Comparison of ENCODE assay signal across 10 mouse cellular contexts in genomic region chr6:17589953-17590627, GRCm38 (mm10). TPM values are rescaled to one million over a fixed set of nuclear protein-coding genes. Genes with fewer than 3 reads are reported as not detected.
DNase-seq lines count a peak whose midpoint lies in the region; ATAC-seq and TF ChIP-seq lines count a peak whose summit lies in the region.
"Had no signal": no experiment of that assay in that cellular context is flagged by ENCODE, and none has a peak within 500 bp of the region (broad histone marks: within the 10 kb centered on the region; RNA-seq: fewer than 3 reads in every experiment).

No protein-coding gene starts in this region.

- H3K4me1 ChIP-seq in forebrain, embryonic 12.5 days, result peaks cover 6% of the 10 kb centered on the region
- no peaks in the 10 kb centered on the region for H3K4me1 ChIP-seq in forebrain, postnatal 0 days (ENCODE audit: insufficient read depth)
- peaks cover 0 to 5% of the 10 kb centered on the region in 2 experiments; a peak in 2 of 4 replicates for H3K4me1 ChIP-seq in liver, embryonic 14.5 days (replicated peaks; ENCODE audit: control insufficient read depth in 2 of 2, insufficient read depth in 2 of 2, low read length in 1 of 2)
- peaks cover 6% of the 10 kb centered on the region; the same call in 1 of the 2 replicates for H3K4me1 ChIP-seq in liver, embryonic 12.5 days
- 0 out of 2 replicates have a peak, but pooled peaks cover 3% of the 10 kb centered on the region for H3K4me1 ChIP-seq in intestine, embryonic 15.5 days (replicated peaks)
- H3K4me1 ChIP-seq in midbrain, embryonic 16.5 days (ENCODE audit: control insufficient read depth, insufficient read depth, low read length), result peaks cover 2% of the 10 kb centered on the region; the same call in 1 of the 2 replicates

- H3K4me3 ChIP-seq in forebrain, embryonic 12.5 days (replicated peaks), result no peak overlapping the region
- no peak overlapping the region for H3K4me3 ChIP-seq in forebrain, postnatal 0 days (ENCODE audit: low read depth, low read length)
- H3K4me3 ChIP-seq in liver, embryonic 14.5 days (ENCODE audit: insufficient read depth in 1 of 2, low read depth in 2 of 2, low read length in 2 of 2), result no peak overlapping the region
- H3K4me3 ChIP-seq in liver, embryonic 12.5 days, result no peak overlapping the region
- no peak overlapping the region for H3K4me3 ChIP-seq in intestine, embryonic 15.5 days (replicated peaks)
- H3K4me3 ChIP-seq in midbrain, embryonic 16.5 days (ENCODE audit: low read depth, low read length), result no peak overlapping the region
- H3K4me3 ChIP-seq: heart, embryonic 13.5 days had no signal

- DNase-seq in forebrain, postnatal 0 days, result no peak
- DNase-seq in liver, embryonic 14.5 days (ENCODE audit: low read depth in 3 of 3, low spot score in 3 of 3), result no peak
- DNase-seq in heart, postnatal 14 days, result no peak
- no peak for DNase-seq in heart, postnatal 36 days

- ATAC-seq in forebrain, embryonic 12.5 days (ENCODE audit: low FRiP score), result peak; percentile 51
- ATAC-seq in forebrain, postnatal 0 days, result no peak
- peak; percentile 43; the same call in 1 of the 2 replicates for ATAC-seq in liver, embryonic 14.5 days (ENCODE audit: insufficient read depth)
- ATAC-seq in liver, embryonic 12.5 days, result no peak
- ATAC-seq in intestine, embryonic 15.5 days, result peak; percentile 77
- ATAC-seq in midbrain, embryonic 16.5 days, result 0 out of 2 replicates have a peak, but pooled peaks have one; percentile 16

- WGBS in forebrain, embryonic 12.5 days, result 58% methylated on average over 8 of the region's 8 CpGs
- WGBS in forebrain, postnatal 0 days, result 57% methylated on average over 8 of the region's 8 CpGs
- 38% methylated on average over 8 of the region's 8 CpGs for WGBS in liver, embryonic 14.5 days (ENCODE audit: insufficient replicate concordance)
- WGBS in liver, embryonic 12.5 days (ENCODE audit: insufficient replicate concordance), result 41% methylated on average over 8 of the region's 8 CpGs
- WGBS in intestine, embryonic 15.5 days, result 32% methylated on average over 8 of the region's 8 CpGs
- WGBS in midbrain, embryonic 16.5 days, result 59% methylated on average over 8 of the region's 8 CpGs

- H3K27me3 ChIP-seq in forebrain, embryonic 12.5 days, result no peaks in the 10 kb centered on the region
- H3K27me3 ChIP-seq in forebrain, postnatal 0 days (ENCODE audit: insufficient read depth, low read length), result no peaks in the 10 kb centered on the region
- no peaks in the 10 kb centered on the region for H3K27me3 ChIP-seq in liver, embryonic 14.5 days (ENCODE audit: control insufficient read depth, insufficient read depth, low read length)
- H3K27me3 ChIP-seq in liver, embryonic 12.5 days (replicated peaks), result no peaks in the 10 kb centered on the region
- no peaks in the 10 kb centered on the region for H3K27me3 ChIP-seq in intestine, embryonic 15.5 days (replicated peaks)
- no peaks in the 10 kb centered on the region for H3K27me3 ChIP-seq in midbrain, embryonic 16.5 days (ENCODE audit: control insufficient read depth, insufficient read depth, low read depth, low read length)
- H3K27me3 ChIP-seq: heart, embryonic 13.5 days had no signal

- no peak overlapping the region for H3K9ac ChIP-seq in forebrain, embryonic 12.5 days
- H3K9ac ChIP-seq in forebrain, postnatal 0 days, result no peak overlapping the region
- H3K9ac ChIP-seq in liver, embryonic 14.5 days (replicated peaks), result no peak overlapping the region
- no peak overlapping the region for H3K9ac ChIP-seq in liver, embryonic 12.5 days
- no peak overlapping the region for H3K9ac ChIP-seq in intestine, embryonic 15.5 days
- H3K9ac ChIP-seq in midbrain, embryonic 16.5 days (ENCODE audit: low read depth, low read length), result no peak overlapping the region
- H3K9ac ChIP-seq: heart, embryonic 13.5 days had no signal

- no peak overlapping the region for H3K27ac ChIP-seq in forebrain, embryonic 12.5 days
- no peak overlapping the region for H3K27ac ChIP-seq in forebrain, postnatal 0 days (ENCODE audit: low read depth, low read length)
- no peak overlapping the region for H3K27ac ChIP-seq in liver, embryonic 14.5 days
- H3K27ac ChIP-seq in liver, embryonic 12.5 days, result no peak overlapping the region
- no peak overlapping the region for H3K27ac ChIP-seq in intestine, embryonic 15.5 days
- no peak overlapping the region for H3K27ac ChIP-seq in midbrain, embryonic 16.5 days (ENCODE audit: low read length)
- H3K27ac ChIP-seq: heart, embryonic 13.5 days; kidney, postnatal 0 days had no signal

- 0 out of 2 replicates have a peak, but pooled peaks cover 9% of the 10 kb centered on the region for H3K9me3 ChIP-seq in forebrain, embryonic 12.5 days
- H3K9me3 ChIP-seq in forebrain, postnatal 0 days (ENCODE audit: low read length), result 0 out of 2 replicates have a peak, but pooled peaks cover 4% of the 10 kb centered on the region
- no peaks in the 10 kb centered on the region for H3K9me3 ChIP-seq in liver, embryonic 14.5 days (ENCODE audit: control insufficient read depth, low read length)
- H3K9me3 ChIP-seq in liver, embryonic 12.5 days (replicated peaks), result peaks cover 3% of the 10 kb centered on the region; the same call in 1 of the 2 replicates
- H3K9me3 ChIP-seq in intestine, embryonic 15.5 days, result 0 out of 2 replicates have a peak, but pooled peaks cover 4% of the 10 kb centered on the region
- peaks cover 6% of the 10 kb centered on the region; the same call in 1 of the 2 replicates for H3K9me3 ChIP-seq in midbrain, embryonic 16.5 days (replicated peaks; ENCODE audit: control insufficient read depth, low read length, poor library complexity, severe bottlenecking)

- no peak for TF ChIP-seq EP300 in liver, embryonic 14.5 days (IDR thresholded peaks at IDR 0.05; ENCODE audit: low read depth)

- H3K36me3 ChIP-seq in forebrain, embryonic 12.5 days (replicated peaks), result no peaks in the 10 kb centered on the region
- H3K36me3 ChIP-seq in forebrain, postnatal 0 days (ENCODE audit: insufficient read depth), result no peaks in the 10 kb centered on the region
- H3K36me3 ChIP-seq in liver, embryonic 14.5 days (replicated peaks; ENCODE audit: control insufficient read depth, insufficient read depth, low read depth), result no peaks in the 10 kb centered on the region
- H3K36me3 ChIP-seq in liver, embryonic 12.5 days, result no peaks in the 10 kb centered on the region
- H3K36me3 ChIP-seq in intestine, embryonic 15.5 days, result no peaks in the 10 kb centered on the region
- H3K36me3 ChIP-seq in midbrain, embryonic 16.5 days (ENCODE audit: control insufficient read depth, insufficient read depth, low read length), result no peaks in the 10 kb centered on the region
- H3K36me3 ChIP-seq: heart, embryonic 13.5 days had no signal

- intact Hi-C loops in heart, postnatal 14 days (cut with DNase I), result loop anchor here (1.0 to 10.0 kb wide), 4 partner anchors 127 to 565 kb away; partner anchors contain the start of gene Met
- intact Hi-C loops in heart, postnatal 36 days (cut with DNase I), result loop anchor here (1.0 to 5.0 kb wide), 4 partner anchors 127 to 563 kb away; partner anchors contain the start of gene Met

- no peak for TF ChIP-seq CTCF in forebrain, postnatal 0 days (IDR thresholded peaks at IDR 0.05; ENCODE audit: low read depth)
- TF ChIP-seq CTCF in liver, embryonic 14.5 days (IDR thresholded peaks at IDR 0.05; ENCODE audit: low read depth), result no peak

- H3K4me2 ChIP-seq in forebrain, embryonic 12.5 days, result no peak overlapping the region
- no peak overlapping the region for H3K4me2 ChIP-seq in forebrain, postnatal 0 days (ENCODE audit: low read depth)
- no peak overlapping the region for H3K4me2 ChIP-seq in liver, embryonic 14.5 days (ENCODE audit: low read depth)
- no peak overlapping the region for H3K4me2 ChIP-seq in liver, embryonic 12.5 days
- no peak overlapping the region for H3K4me2 ChIP-seq in intestine, embryonic 15.5 days (replicated peaks)
- no peak overlapping the region for H3K4me2 ChIP-seq in midbrain, embryonic 16.5 days (ENCODE audit: low read length)
- H3K4me2 ChIP-seq: heart, embryonic 13.5 days had no signal

RNA-seq across cellular contexts. Expression of gene Capza2, which starts 45.9 kb away (rescaled TPM):
- 232 and 242 TPM in 2 replicates for polyA plus RNA-seq in forebrain, embryonic 12.5 days (2016; fragmentation: Nextera tagmentation; extraction: Ambion mirVana)
- total RNA-seq in forebrain, postnatal 0 days (2014; rRNA removed), result 204 and 233 TPM in 2 replicates
- 268 and 280 TPM in 2 replicates for polyA plus RNA-seq in forebrain, postnatal 0 days (2015; fragmentation: Nextera tagmentation; extraction: Ambion mirVana)
- polyA plus RNA-seq in liver, embryonic 14.5 days (2012; rRNA removed), result 20.1 and 32.1 TPM in 2 replicates
- 90.8 and 91.6 TPM in 2 replicates for polyA plus RNA-seq in liver, embryonic 14.5 days (2014; fragmentation: Nextera tagmentation; extraction: Ambion mirVana)
- 103 TPM in 2 replicates for polyA plus RNA-seq in liver, embryonic 12.5 days (2016; fragmentation: Nextera tagmentation; extraction: Ambion mirVana)
- polyA plus RNA-seq in intestine, embryonic 15.5 days (2015; fragmentation: Nextera tagmentation; extraction: Ambion mirVana), result 223 and 245 TPM in 2 replicates
- 246 and 251 TPM in 2 replicates for polyA plus RNA-seq in midbrain, embryonic 16.5 days (2015; fragmentation: Nextera tagmentation; extraction: Ambion mirVana)
- 100 to 1,000 TPM; 129 to 138 TPM for total RNA-seq in heart, postnatal 14 days (2021)
- 100 to 1,000 TPM; 145 TPM for total RNA-seq in heart, postnatal 36 days (2021)

Comparison
In these comparisons a context has a peak if more than half of its experiments do, and no peak if none do; other contexts are left out.
1. ATAC-seq: peak in forebrain, embryonic 12.5 days (single experiment), liver, embryonic 14.5 days (single experiment), intestine, embryonic 15.5 days (single experiment) and midbrain, embryonic 16.5 days (single experiment); none in forebrain, postnatal 0 days (single experiment) and liver, embryonic 12.5 days (single experiment).